Mouse (Mus musculus) kidney, postnatal 0 days (tissue): ENCODE data around the gene Ccdc194. TPM values are rescaled to one million over a fixed set of nuclear protein-coding genes. Genes with fewer than 3 reads are reported as not detected.
A peak's percentile ranks its signal among the peaks of the same experiment; 100 is the strongest.

Experiments
- ATAC-seq: fragments of 200-750 bp; cut with Nextera tagmentation; replicated peaks from 2 replicates; pipeline ENCODE4 v1.8.0; 2017; ENCODE audit warnings: low read depth, moderate number of reproducible peaks, moderate TSS enrichment, moderate library complexity; ENCODE audit not compliant: low FRiP score
- DNase-seq: peaks from one replicate; pipeline ENCODE4 v3.0.0-alpha.2; 2016; ENCODE audit warnings: low spot score
- H3K27ac ChIP-seq: fragments of 300-500 bp; sonication (generic); 2 replicates; pipeline ENCODE4 v1.5.1; 2014; ENCODE audit warnings: mild to moderate bottlenecking
- H3K27me3 ChIP-seq: fragments of 300-500 bp; sonication (generic); 2 replicates; pipeline ENCODE4 v1.6.1; 2014; ENCODE audit warnings: low read length, mixed read lengths; ENCODE audit not compliant: insufficient read depth
- H3K36me3 ChIP-seq: fragments of 300-500 bp; sonication (generic); 2 replicates; pipeline ENCODE4 v1.6.1; 2014; ENCODE audit warnings: low read length, mixed read lengths; ENCODE audit not compliant: insufficient read depth
- H3K4me1 ChIP-seq: fragments of 300-500 bp; sonication (generic); replicated peaks from 2 replicates; pipeline ENCODE4 v1.6.1; 2014; ENCODE audit warnings: antibody characterized with exemption, low read length, mixed read lengths; ENCODE audit not compliant: insufficient read depth
- H3K4me2 ChIP-seq: fragments of 300-500 bp; sonication (generic); 2 replicates; pipeline ENCODE4 v1.6.1; 2014; ENCODE audit warnings: mild to moderate bottlenecking, low read length, moderate library complexity, mixed read lengths
- H3K4me3 ChIP-seq: fragments of 300-500 bp; sonication (generic); replicated peaks from 2 replicates; pipeline ENCODE4 v1.5.1; 2014; ENCODE audit warnings: low read depth, low read length
- H3K9ac ChIP-seq: fragments of 300-500 bp; sonication (generic); 2 replicates; pipeline ENCODE4 v1.6.1; 2014; ENCODE audit warnings: low read depth, low read length
- H3K9me3 ChIP-seq: fragments of 300-500 bp; sonication (generic); replicated peaks from 2 replicates; pipeline ENCODE4 v1.6.1; 2016; ENCODE audit warnings: low read length, inconsistent platforms, mixed read lengths
- CTCF ChIP-seq: IDR thresholded peaks from 2 replicates; pipeline ENCODE4 v1.5.1; 2016; ENCODE audit warnings: antibody characterized with exemption, low read depth, mild to moderate bottlenecking, moderate library complexity
- WGBS: fragments of 180-500 bp; shearing (Covaris S2); extraction: QIAGEN DNeasy Blood & Tissue Kit; methylation state at CpG from one replicate; pipeline ENCODE4 v1.1.7; 2014; 5-methylcytosine and 5-hydroxymethylcytosine counted together
- polyA plus RNA-seq: library from polyadenylated mRNA; unstranded; fragments of >200 nt; fragmentation: Nextera tagmentation; extraction: Ambion mirVana; gene quantifications from 2 replicates; pipeline ENCODE4 v1.2.1, GENCODE M21; 2015

Ccdc194 gene
- polyA plus RNA-seq, 1 experiment from 2014 or later, result 0.20 TPM

GRCm38 (mm10) chr8:71485142-71486135 lies 40.1 kb downstream of the Ccdc194 start, which contains the start of gene Ano8:
Gene Ano8, minus strand, starts transcription at chr8:71485963.
- WGBS, result 5% methylated on average over 56 of the region's 58 CpGs
- Histone ChIP-seq H3K9me3 (no peaks in the 10 kb centered on the region), H3K27ac (peak within 1 kb of the TSS; percentile 54; the same call in 1 of the 2 replicates), H3K27me3 (no peaks in the 10 kb centered on the region), H3K36me3 (0 out of 2 replicates have a peak, but pooled peaks cover under 1% of the 10 kb centered on the region), H3K4me3 (peak within 1 kb of the TSS; percentile 55), H3K4me1 (peaks cover 18% of the 10 kb centered on the region; the same call in 1 of the 2 replicates), H3K9ac (peak within 1 kb of the TSS; percentile 78), H3K4me2 (peak within 1 kb of the TSS; percentile 83)
- ATAC-seq (peak; percentile 52), DNase-seq (peak; percentile 97)
- TF ChIP-seq CTCF, result no peak

- Histone ChIP-seq H3K9me3 (no peaks in the 10 kb centered on the region), H3K27ac (no peak overlapping the region), H3K4me2 (peak overlapping the region; percentile 83), H3K27me3 (no peaks in the 10 kb centered on the region), H3K9ac (no peak overlapping the region), H3K4me3 (no peak overlapping the region), H3K4me1 (peaks cover 18% of the 10 kb centered on the region; the same call in 1 of the 2 replicates), H3K36me3 (no peaks in the 10 kb centered on the region)
- no peak for TF ChIP-seq CTCF
- 96% methylated on average over 19 of the region's 19 CpGs for WGBS
- ATAC-seq (no peak), DNase-seq (no peak)
Measured at GRCm38 (mm10) chr8:71484736-71485135, 40.8 kb downstream of the Ccdc194 start.

- no peaks in the 10 kb centered on the region for H3K36me3 ChIP-seq
- no peak overlapping the region for H3K4me2 ChIP-seq
- H3K27ac ChIP-seq, result no peak overlapping the region
- TF ChIP-seq CTCF, result no peak
- H3K9me3 ChIP-seq, result no peaks in the 10 kb centered on the region
- ATAC-seq, result no peak
- peaks cover 11% of the 10 kb centered on the region; the same call in 1 of the 2 replicates for H3K4me1 ChIP-seq
- H3K4me3 ChIP-seq, result no peak overlapping the region
- H3K9ac ChIP-seq, result no peak overlapping the region
- no peaks in the 10 kb centered on the region for H3K27me3 ChIP-seq
- DNase-seq, result peak; percentile 64
- 57% methylated on average over 8 of the region's 8 CpGs for WGBS
Measured at GRCm38 (mm10) chr8:71483932-71484331, 41.6 kb downstream of the Ccdc194 start.

- Histone ChIP-seq H3K4me1 (no peaks in the 10 kb centered on the region; the same call in 1 of the 2 replicates), H3K9me3 (no peaks in the 10 kb centered on the region), H3K27me3 (no peaks in the 10 kb centered on the region), H3K27ac (no peak overlapping the region), H3K9ac (no peak overlapping the region), H3K4me2 (no peak overlapping the region), H3K4me3 (no peak overlapping the region), H3K36me3 (0 out of 2 replicates have a peak, but pooled peaks cover 8% of the 10 kb centered on the region)
- ATAC-seq (no peak), DNase-seq (no peak)
- TF ChIP-seq CTCF, result no peak
- 97% methylated on average over 11 of the region's 11 CpGs for WGBS
Measured at GRCm38 (mm10) chr8:71478943-71479342, 46.6 kb downstream of the Ccdc194 start.

GRCm38 (mm10) chr8:71477196-71477845 lies 48.2 kb downstream of the Ccdc194 start:
- Histone ChIP-seq H3K27ac (no peak overlapping the region), H3K4me3 (no peak overlapping the region), H3K4me2 (peak overlapping the region; percentile 90), H3K9ac (no peak overlapping the region; the same call in 1 of the 2 replicates), H3K27me3 (no peaks in the 10 kb centered on the region), H3K4me1 (no peaks in the 10 kb centered on the region; the same call in 1 of the 2 replicates), H3K9me3 (no peaks in the 10 kb centered on the region), H3K36me3 (peaks cover 17% of the 10 kb centered on the region)
- 56% methylated on average over 14 of the region's 14 CpGs for WGBS
- DNase-seq (peak; percentile 44), ATAC-seq (no peak)
- TF ChIP-seq CTCF, result peak; percentile 60
